Mouse (Mus musculus): ENCODE measurements at regions not wholly inside any gene's neighbourhood (a gene's known extent, or its start where the extent isn't known, plus 50 kb on each side); places are given as distances from the start of the nearest gene placed in this dataset.
A peak's percentile ranks its signal among the peaks of the same experiment; 100 is the strongest.

- Histone ChIP-seq H3K4me3 (replicated peaks; ENCODE audit: low read length) (no peak overlapping the region), H3K4me2 (ENCODE audit: low read depth, low read length) (no peak overlapping the region), H3K27ac (ENCODE audit: low read length) (no peak overlapping the region), H3K27me3 (ENCODE audit: control insufficient read depth, insufficient read depth, low read length) (no peaks in the 10 kb centered on the region), H3K4me1 (ENCODE audit: control insufficient read depth, insufficient read depth, low read length) (no peaks in the 10 kb centered on the region), H3K9ac (ENCODE audit: low read length) (no peak overlapping the region), H3K36me3 (ENCODE audit: control insufficient read depth, insufficient read depth, low read length) (no peaks in the 10 kb centered on the region), H3K9me3 (replicated peaks; ENCODE audit: control insufficient read depth, low read length) (no peaks in the 10 kb centered on the region)
- no peak for ATAC-seq (ENCODE audit: insufficient read depth, low FRiP score)
- 71% methylated on average over 5 of the region's 5 CpGs for WGBS
Measured at GRCm38 (mm10) chr16:5639956-5640355, 245.2 kb upstream of the Rbfox1 start.

DNA sequence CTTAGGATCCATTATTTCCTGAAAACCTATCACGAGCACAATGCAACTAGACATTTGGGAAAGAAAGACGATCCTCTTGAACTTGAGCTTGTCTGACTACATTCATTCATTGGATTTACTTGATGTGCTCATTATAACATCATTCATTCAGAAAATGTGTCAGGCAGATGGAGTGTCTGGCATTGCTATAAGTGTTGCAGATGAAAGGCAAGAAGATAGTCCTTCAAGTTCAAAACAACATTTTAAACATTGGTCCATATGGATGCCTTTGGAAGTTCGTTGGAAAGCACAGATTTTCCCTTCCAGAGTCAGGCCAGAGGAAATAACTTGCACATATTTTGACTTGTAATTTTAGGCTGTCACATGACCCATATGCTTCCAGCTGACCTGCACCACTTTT, 255.2 kb upstream of the Rbfox1 start:
- Histone ChIP-seq H3K4me1 (ENCODE audit: control insufficient read depth, insufficient read depth, low read length) (no peaks in the 10 kb centered on the region), H3K36me3 (ENCODE audit: control insufficient read depth, insufficient read depth, low read length) (no peaks in the 10 kb centered on the region), H3K9me3 (replicated peaks; ENCODE audit: control insufficient read depth, low read length) (no peaks in the 10 kb centered on the region), H3K4me3 (replicated peaks; ENCODE audit: low read length) (no peak overlapping the region), H3K27ac (ENCODE audit: low read length) (no peak overlapping the region), H3K4me2 (ENCODE audit: low read depth, low read length) (no peak overlapping the region), H3K9ac (ENCODE audit: low read length) (no peak overlapping the region), H3K27me3 (ENCODE audit: control insufficient read depth, insufficient read depth, low read length) (no peaks in the 10 kb centered on the region)
- no peak for ATAC-seq (ENCODE audit: insufficient read depth, low FRiP score)
- 66% methylated on average over 3 of the region's 3 CpGs for WGBS

GRCm38 (mm10) chr16:5627910-5628309, 257.2 kb upstream of the Rbfox1 start:
- no peak for ATAC-seq (ENCODE audit: insufficient read depth, low FRiP score)
- no peaks in the 10 kb centered on the region for H3K27me3 ChIP-seq (ENCODE audit: control insufficient read depth, insufficient read depth, low read length)
- H3K4me3 ChIP-seq (replicated peaks; ENCODE audit: low read length), result no peak overlapping the region
- H3K9ac ChIP-seq (ENCODE audit: low read length), result no peak overlapping the region
- 53% methylated on average over 4 of the region's 4 CpGs for WGBS
- H3K9me3 ChIP-seq (replicated peaks; ENCODE audit: control insufficient read depth, low read length), result no peaks in the 10 kb centered on the region
- H3K4me2 ChIP-seq (ENCODE audit: low read depth, low read length), result no peak overlapping the region
- no peaks in the 10 kb centered on the region for H3K4me1 ChIP-seq (ENCODE audit: control insufficient read depth, insufficient read depth, low read length)
- H3K27ac ChIP-seq (ENCODE audit: low read length), result no peak overlapping the region
- H3K36me3 ChIP-seq (ENCODE audit: control insufficient read depth, insufficient read depth, low read length), result no peaks in the 10 kb centered on the region

DNA sequence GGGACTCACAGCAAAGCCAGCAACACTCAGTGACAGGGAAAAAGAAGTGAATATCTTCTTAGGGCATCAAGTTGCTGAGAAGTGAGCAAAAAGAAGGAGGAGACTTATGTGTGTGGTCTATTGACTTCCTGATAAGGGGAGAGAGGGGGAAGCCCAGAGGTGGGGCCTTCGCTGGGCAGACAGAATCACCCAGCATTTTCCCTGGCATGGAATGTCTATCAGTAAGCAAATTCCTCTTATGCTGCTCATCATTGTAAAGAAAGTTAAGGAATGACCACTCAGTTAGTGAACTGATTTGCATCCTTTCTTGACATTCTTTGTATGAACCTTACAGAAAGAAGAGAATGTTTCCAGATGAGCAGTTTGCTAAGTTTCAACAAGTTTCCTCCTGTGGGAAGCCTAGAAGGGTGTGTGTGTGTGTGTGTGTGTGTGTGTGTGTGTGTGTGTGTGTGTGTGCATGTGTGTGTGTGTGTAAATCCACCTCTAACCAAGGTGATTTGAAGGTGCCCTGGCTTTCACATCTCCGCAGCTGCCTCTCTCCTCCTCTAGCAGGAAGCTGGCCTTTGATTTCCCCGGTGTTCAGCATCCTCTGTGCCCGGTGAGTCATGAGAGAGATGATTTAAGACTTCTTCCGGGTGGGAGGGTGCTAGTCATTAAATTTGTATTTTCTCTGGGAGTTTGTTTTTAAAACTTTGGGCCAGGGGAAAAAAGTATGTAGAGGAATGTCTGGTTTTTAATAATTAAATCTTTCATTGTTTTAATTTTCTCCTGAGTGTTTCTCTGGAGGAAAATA, 257.8 kb upstream of the Rbfox1 start:
- no peak for ATAC-seq (ENCODE audit: insufficient read depth, low FRiP score)

GRCm38 (mm10) chr16:5625159-5625558, 260.0 kb upstream of the Rbfox1 start:
- no peaks in the 10 kb centered on the region for H3K27me3 ChIP-seq (ENCODE audit: control insufficient read depth, insufficient read depth, low read length)
- H3K36me3 ChIP-seq (ENCODE audit: control insufficient read depth, insufficient read depth, low read length), result no peaks in the 10 kb centered on the region
- 35% methylated on average over 3 of the region's 3 CpGs for WGBS
- ATAC-seq (ENCODE audit: insufficient read depth, low FRiP score), result no peak
- no peak overlapping the region for H3K27ac ChIP-seq (ENCODE audit: low read length)
- H3K4me3 ChIP-seq (replicated peaks; ENCODE audit: low read length), result no peak overlapping the region
- no peaks in the 10 kb centered on the region for H3K4me1 ChIP-seq (ENCODE audit: control insufficient read depth, insufficient read depth, low read length)
- H3K4me2 ChIP-seq (ENCODE audit: low read depth, low read length), result no peak overlapping the region
- no peaks in the 10 kb centered on the region for H3K9me3 ChIP-seq (replicated peaks; ENCODE audit: control insufficient read depth, low read length)
- H3K9ac ChIP-seq (ENCODE audit: low read length), result no peak overlapping the region

More for the DNA sequence above, 257.8 kb upstream of the Rbfox1 start:
- WGBS, result 25% methylated on average over 5 of the region's 5 CpGs
- H3K9me3 ChIP-seq (replicated peaks; ENCODE audit: control insufficient read depth, low read length), result no peaks in the 10 kb centered on the region
- no peak overlapping the region for H3K9ac ChIP-seq (ENCODE audit: low read length)
- H3K4me2 ChIP-seq (ENCODE audit: low read depth, low read length), result no peak overlapping the region
- H3K4me3 ChIP-seq (replicated peaks; ENCODE audit: low read length), result no peak overlapping the region
- H3K27me3 ChIP-seq (ENCODE audit: control insufficient read depth, insufficient read depth, low read length), result no peaks in the 10 kb centered on the region
- no peaks in the 10 kb centered on the region for H3K36me3 ChIP-seq (ENCODE audit: control insufficient read depth, insufficient read depth, low read length)
- no peak overlapping the region for H3K27ac ChIP-seq (ENCODE audit: low read length)
- H3K4me1 ChIP-seq (ENCODE audit: control insufficient read depth, insufficient read depth, low read length), result no peaks in the 10 kb centered on the region

- Histone ChIP-seq H3K4me3 (replicated peaks; ENCODE audit: low read length) (no peak overlapping the region), H3K9ac (ENCODE audit: low read length) (no peak overlapping the region), H3K9me3 (replicated peaks; ENCODE audit: control insufficient read depth, low read length) (no peaks in the 10 kb centered on the region), H3K4me2 (ENCODE audit: low read depth, low read length) (no peak overlapping the region), H3K27me3 (ENCODE audit: control insufficient read depth, insufficient read depth, low read length) (no peaks in the 10 kb centered on the region), H3K4me1 (ENCODE audit: control insufficient read depth, insufficient read depth, low read length) (no peaks in the 10 kb centered on the region), H3K36me3 (ENCODE audit: control insufficient read depth, insufficient read depth, low read length) (no peaks in the 10 kb centered on the region), H3K27ac (ENCODE audit: low read length) (no peak overlapping the region)
- WGBS, result 90% methylated on average over 3 of the region's 3 CpGs
- no peak for ATAC-seq (ENCODE audit: insufficient read depth, low FRiP score)
Measured at GRCm38 (mm10) chr16:5620566-5620965, 264.6 kb upstream of the Rbfox1 start.

GRCm38 (mm10) chr16:5616356-5616755, 268.8 kb upstream of the Rbfox1 start:
- H3K9ac ChIP-seq (ENCODE audit: low read length), result no peak overlapping the region
- no peaks in the 10 kb centered on the region for H3K36me3 ChIP-seq (ENCODE audit: control insufficient read depth, insufficient read depth, low read length)
- 46% methylated on average over 5 of the region's 5 CpGs for WGBS
- peak; percentile 56; the same call in 1 of the 2 replicates for ATAC-seq (ENCODE audit: insufficient read depth, low FRiP score)
- H3K4me2 ChIP-seq (ENCODE audit: low read depth, low read length), result no peak overlapping the region
- H3K27ac ChIP-seq (ENCODE audit: low read length), result no peak overlapping the region
- H3K4me3 ChIP-seq (replicated peaks; ENCODE audit: low read length), result no peak overlapping the region
- no peaks in the 10 kb centered on the region for H3K4me1 ChIP-seq (ENCODE audit: control insufficient read depth, insufficient read depth, low read length)
- H3K27me3 ChIP-seq (ENCODE audit: control insufficient read depth, insufficient read depth, low read length), result no peaks in the 10 kb centered on the region
- H3K9me3 ChIP-seq (replicated peaks; ENCODE audit: control insufficient read depth, low read length), result no peaks in the 10 kb centered on the region

DNA sequence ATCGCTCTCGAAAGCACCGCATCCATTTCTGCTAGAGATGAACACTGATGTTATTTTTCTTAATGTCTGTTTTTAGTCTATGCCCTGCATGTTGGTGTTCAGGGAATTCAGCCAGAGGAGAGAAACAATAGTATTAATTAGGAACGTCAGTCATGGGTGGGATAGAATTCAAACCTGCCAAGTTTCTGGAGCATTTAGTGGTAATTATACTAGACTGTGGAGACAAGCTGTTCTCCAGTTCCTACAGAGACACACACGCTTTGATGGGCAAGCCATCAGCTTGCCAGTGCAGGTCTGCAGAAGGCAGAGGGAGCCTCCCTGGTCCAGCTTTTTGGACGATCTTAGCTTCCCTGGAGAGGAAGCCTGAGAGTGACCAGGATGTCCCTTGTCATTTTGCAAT, 289.8 kb upstream of the Rbfox1 start:
- no peaks in the 10 kb centered on the region for H3K36me3 ChIP-seq (ENCODE audit: control insufficient read depth, insufficient read depth, low read length)
- no peak overlapping the region for H3K27ac ChIP-seq (ENCODE audit: low read length)
- H3K9ac ChIP-seq (ENCODE audit: low read length), result no peak overlapping the region
- no peaks in the 10 kb centered on the region for H3K27me3 ChIP-seq (ENCODE audit: control insufficient read depth, insufficient read depth, low read length)
- no peaks in the 10 kb centered on the region for H3K4me1 ChIP-seq (ENCODE audit: control insufficient read depth, insufficient read depth, low read length)
- no peak for ATAC-seq (ENCODE audit: insufficient read depth, low FRiP score)
- H3K4me2 ChIP-seq (ENCODE audit: low read depth, low read length), result no peak overlapping the region
- no peak overlapping the region for H3K4me3 ChIP-seq (replicated peaks; ENCODE audit: low read length)
- no peaks in the 10 kb centered on the region for H3K9me3 ChIP-seq (replicated peaks; ENCODE audit: control insufficient read depth, low read length)
- 76% methylated on average over 6 of the region's 6 CpGs for WGBS

DNA sequence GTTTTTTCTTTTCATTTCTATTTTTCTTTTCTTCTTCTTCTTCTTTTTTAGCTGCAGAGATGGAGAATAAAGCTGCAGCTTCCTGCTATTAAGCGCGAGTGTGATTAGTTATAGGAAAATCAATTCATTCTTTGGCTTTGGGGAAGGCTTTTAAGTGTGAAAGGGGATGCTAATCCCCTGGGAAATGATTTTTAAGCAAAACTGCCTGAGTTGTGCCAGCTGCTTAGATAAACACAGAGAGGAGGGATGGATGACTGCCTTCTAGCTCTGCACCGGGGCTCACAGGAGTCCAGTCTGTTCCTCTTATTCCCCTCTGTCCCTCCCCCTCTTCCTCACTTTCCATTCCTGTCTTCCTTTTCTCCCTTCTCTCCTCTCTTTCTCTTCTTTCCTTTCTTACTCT, 306.8 kb upstream of the Rbfox1 start:
- WGBS, result 26% methylated on average over 3 of the region's 3 CpGs
- H3K9ac ChIP-seq (ENCODE audit: low read length), result no peak overlapping the region
- no peak overlapping the region for H3K27ac ChIP-seq (ENCODE audit: low read length)
- no peak for ATAC-seq (ENCODE audit: insufficient read depth, low FRiP score)
- H3K36me3 ChIP-seq (ENCODE audit: control insufficient read depth, insufficient read depth, low read length), result no peaks in the 10 kb centered on the region
- no peaks in the 10 kb centered on the region for H3K27me3 ChIP-seq (ENCODE audit: control insufficient read depth, insufficient read depth, low read length)
- no peak overlapping the region for H3K4me3 ChIP-seq (replicated peaks; ENCODE audit: low read length)
- no peaks in the 10 kb centered on the region for H3K9me3 ChIP-seq (replicated peaks; ENCODE audit: control insufficient read depth, low read length)
- no peak overlapping the region for H3K4me2 ChIP-seq (ENCODE audit: low read depth, low read length)
- H3K4me1 ChIP-seq (ENCODE audit: control insufficient read depth, insufficient read depth, low read length), result no peaks in the 10 kb centered on the region; the same call in 1 of the 2 replicates
